Mouse (Mus musculus) liver, embryonic 13.5 days (tissue): ENCODE data around the gene Oprm1. TPM values are rescaled to one million over a fixed set of nuclear protein-coding genes. Genes with fewer than 3 reads are reported as not detected.

Experiments used
- ATAC-seq: fragments of 200-750 bp; cut with Nextera tagmentation; 2 replicates; pipeline ENCODE4 v1.8.0; 2017; ENCODE audit warnings: low read depth, mild to moderate bottlenecking, moderate number of reproducible peaks, moderate library complexity
- DNase-seq: peaks from one replicate; pipeline ENCODE4 v3.0.0; 2022
- H3K27ac ChIP-seq: fragments of 300-500 bp; sonication (generic); 2 replicates; pipeline ENCODE4 v1.5.1; 2015; ENCODE audit warnings: moderate library complexity, mild to moderate bottlenecking, inconsistent platforms
- H3K27me3 ChIP-seq: fragments of 300-500 bp; sonication (generic); 2 replicates; pipeline ENCODE4 v1.6.1; 2015; ENCODE audit warnings: mild to moderate bottlenecking, inconsistent platforms
- H3K36me3 ChIP-seq: fragments of 300-500 bp; sonication (generic); 2 replicates; pipeline ENCODE4 v1.6.1; 2015; ENCODE audit warnings: mild to moderate bottlenecking, inconsistent platforms
- H3K4me1 ChIP-seq: fragments of 300-500 bp; sonication (generic); replicated peaks from 2 replicates; pipeline ENCODE4 v1.6.1; 2015; ENCODE audit warnings: inconsistent platforms
- H3K4me2 ChIP-seq: fragments of 300-500 bp; sonication (generic); 2 replicates; pipeline ENCODE4 v1.6.1; 2015; ENCODE audit warnings: inconsistent platforms, mild to moderate bottlenecking, moderate library complexity
- H3K4me3 ChIP-seq: fragments of 300-500 bp; sonication (generic); replicated peaks from 2 replicates; pipeline ENCODE4 v1.5.1; 2015; ENCODE audit warnings: mild to moderate bottlenecking, inconsistent platforms
- H3K9ac ChIP-seq: fragments of 300-500 bp; sonication (generic); 2 replicates; pipeline ENCODE4 v1.6.1; 2015; ENCODE audit warnings: mild to moderate bottlenecking, inconsistent platforms
- H3K9me3 ChIP-seq: fragments of 300-500 bp; sonication (generic); replicated peaks from 2 replicates; pipeline ENCODE4 v1.6.1; 2016; ENCODE audit warnings: inconsistent platforms
- WGBS: fragments of 180-500 bp; shearing (Covaris S2); methylation state at CpG from one replicate; pipeline ENCODE4 v1.1.7; 2015; ENCODE audit not compliant: insufficient replicate concordance; 5-methylcytosine and 5-hydroxymethylcytosine counted together
- polyA plus RNA-seq: library from polyadenylated mRNA; unstranded; fragments of >200 nt; fragmentation: Nextera tagmentation; extraction: Ambion mirVana; gene quantifications from 2 replicates; pipeline ENCODE4 v1.2.1, GENCODE M21; 2015

Gene Oprm1
- polyA plus RNA-seq, 1 experiment from 2014 or later, result not detected

DNA sequence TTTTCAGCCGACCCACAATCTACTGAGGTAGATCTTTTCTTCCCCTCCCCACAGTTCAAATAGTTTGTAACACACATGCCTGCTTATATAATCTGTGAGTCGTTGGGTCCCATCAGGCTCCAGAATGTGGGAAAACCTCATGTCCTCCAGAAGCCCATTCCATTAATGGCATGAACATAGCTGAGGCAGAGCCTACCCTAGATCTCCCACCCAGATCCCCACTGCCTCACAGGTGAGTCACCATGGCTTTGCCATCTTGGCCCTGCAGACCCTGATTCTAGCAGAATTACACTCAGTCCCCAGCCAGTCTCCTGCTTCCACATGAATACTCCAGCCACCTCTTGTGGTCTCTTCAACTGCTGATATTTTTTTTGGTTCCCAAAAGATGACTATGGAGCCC is 317.4 kb downstream of the Oprm1 start:
- Histone ChIP-seq H3K9ac (no peak overlapping the region), H3K4me3 (no peak overlapping the region), H3K27me3 (no peaks in the 10 kb centered on the region), H3K9me3 (no peaks in the 10 kb centered on the region), H3K27ac (no peak overlapping the region), H3K4me2 (no peak overlapping the region), H3K36me3 (no peaks in the 10 kb centered on the region), H3K4me1 (no peaks in the 10 kb centered on the region)
- DNase-seq (no peak), ATAC-seq (no peak)
- WGBS, result 65% methylated on average over 2 of the region's 2 CpGs

DNA sequence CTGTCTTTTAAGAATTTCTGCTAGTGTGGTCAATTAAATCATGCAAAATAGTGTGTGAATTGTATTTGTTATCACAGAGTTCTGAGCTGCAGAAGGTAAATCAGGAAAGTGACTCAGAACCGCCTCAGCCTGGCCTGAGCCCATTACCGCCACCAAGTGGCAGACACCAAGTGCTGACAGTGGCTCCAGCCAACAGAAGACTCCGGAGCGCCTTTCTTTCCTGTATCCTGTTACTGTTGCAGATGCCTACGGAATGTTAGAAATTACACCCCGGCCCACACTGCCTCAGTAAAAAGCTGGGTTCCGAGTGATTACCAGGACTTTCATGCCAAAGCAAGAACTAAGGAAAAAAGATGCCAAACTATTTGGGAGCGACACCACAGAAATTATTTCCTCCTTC is 317.9 kb downstream of the Oprm1 start:
- no peaks in the 10 kb centered on the region for H3K27me3 ChIP-seq
- no peak overlapping the region for H3K4me3 ChIP-seq
- no peaks in the 10 kb centered on the region for H3K36me3 ChIP-seq
- 14% methylated on average over 8 of the region's 8 CpGs for WGBS
- no peaks in the 10 kb centered on the region for H3K9me3 ChIP-seq
- DNase-seq (no peak), ATAC-seq (no peak)
- no peak overlapping the region for H3K9ac ChIP-seq
- H3K4me2 ChIP-seq, result no peak overlapping the region
- no peaks in the 10 kb centered on the region for H3K4me1 ChIP-seq
- H3K27ac ChIP-seq, result no peak overlapping the region

DNA sequence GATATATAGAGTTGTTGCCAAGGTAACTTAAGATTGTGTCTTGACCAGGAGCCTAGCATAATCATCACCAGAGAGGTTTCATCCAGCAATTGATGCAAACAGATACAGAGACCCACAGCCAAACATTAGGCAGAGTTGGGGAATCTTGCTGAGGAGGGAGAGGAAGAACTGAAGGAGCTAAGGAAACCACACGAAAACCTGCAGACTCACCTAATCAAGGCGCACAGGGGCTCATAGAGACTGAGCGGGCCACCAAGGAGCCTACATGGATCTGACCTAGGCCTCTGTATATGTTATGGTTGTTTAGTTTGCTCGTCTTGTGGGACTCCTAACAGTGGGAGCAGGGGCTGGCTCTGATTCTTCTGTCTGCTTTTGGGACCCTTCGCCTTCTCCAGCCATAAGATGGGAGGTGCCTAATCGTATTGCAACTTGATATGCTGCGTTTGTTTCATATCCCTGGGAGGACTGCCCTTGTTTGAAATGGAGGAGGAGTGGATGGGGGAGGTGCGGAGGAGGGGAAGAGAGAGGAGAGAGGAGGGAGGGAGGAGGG is 318.4 kb downstream of the Oprm1 start:
- H3K4me2 ChIP-seq, result no peak overlapping the region
- no peaks in the 10 kb centered on the region for H3K36me3 ChIP-seq
- ATAC-seq (no peak), DNase-seq (no peak)
- H3K4me3 ChIP-seq, result no peak overlapping the region
- no peak overlapping the region for H3K9ac ChIP-seq
- H3K27me3 ChIP-seq, result no peaks in the 10 kb centered on the region
- H3K27ac ChIP-seq, result no peak overlapping the region
- no peaks in the 10 kb centered on the region for H3K9me3 ChIP-seq
- H3K4me1 ChIP-seq, result no peaks in the 10 kb centered on the region
- WGBS, result 45% methylated on average over 7 of the region's 8 CpGs

DNA sequence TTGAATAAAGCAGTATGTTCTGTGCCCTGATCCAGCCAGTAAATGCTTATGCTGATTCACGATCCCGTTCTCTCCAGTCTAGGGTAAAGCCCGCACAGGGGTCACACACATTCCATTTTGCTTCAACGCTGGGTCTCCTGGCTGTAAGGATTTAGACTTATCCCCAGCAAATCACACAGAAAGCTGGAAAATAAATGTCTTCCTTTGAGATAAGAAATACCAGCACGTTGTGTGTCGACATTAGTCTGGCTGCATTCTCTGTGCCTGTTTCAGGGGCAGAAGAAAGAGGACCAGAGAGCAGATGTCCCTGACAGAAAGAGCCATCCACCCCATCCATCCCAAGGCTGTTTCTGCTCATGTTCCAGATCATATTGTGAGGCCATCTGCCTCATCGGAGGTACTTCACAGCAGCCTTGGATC is 319.1 kb downstream of the Oprm1 start:
- WGBS, result 63% methylated on average over 7 of the region's 7 CpGs
- no peak for ATAC-seq
- H3K4me1 ChIP-seq, result no peaks in the 10 kb centered on the region
- H3K9ac ChIP-seq, result no peak overlapping the region
- no peak for DNase-seq
- no peak overlapping the region for H3K27ac ChIP-seq
- H3K4me3 ChIP-seq, result no peak overlapping the region
- H3K9me3 ChIP-seq, result no peaks in the 10 kb centered on the region
- H3K4me2 ChIP-seq, result no peak overlapping the region
- H3K36me3 ChIP-seq, result no peaks in the 10 kb centered on the region
- H3K27me3 ChIP-seq, result no peaks in the 10 kb centered on the region

DNA sequence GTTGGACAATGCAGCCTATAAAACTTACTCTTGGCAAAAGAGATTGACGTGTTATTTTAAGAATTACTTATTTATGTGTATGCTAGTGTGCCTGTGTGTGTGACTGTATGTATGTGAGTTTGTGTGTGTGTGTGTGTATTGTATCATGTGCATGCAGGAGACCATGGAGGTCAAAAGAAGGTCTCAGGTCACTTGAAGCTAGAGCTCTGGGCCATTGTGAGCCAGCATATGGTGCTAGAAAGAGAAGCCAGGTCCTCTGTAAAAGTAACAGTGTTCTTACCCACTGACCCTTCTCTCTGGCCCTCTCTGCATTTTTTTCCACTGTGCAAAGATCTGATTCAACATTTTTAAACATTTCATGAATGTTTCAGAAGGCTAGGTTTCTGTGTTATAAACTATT is 319.7 kb downstream of the Oprm1 start:
- no peaks in the 10 kb centered on the region for H3K27me3 ChIP-seq
- H3K4me3 ChIP-seq, result no peak overlapping the region
- no peak overlapping the region for H3K27ac ChIP-seq
- DNase-seq (no peak), ATAC-seq (no peak)
- H3K9me3 ChIP-seq, result no peaks in the 10 kb centered on the region
- no peak overlapping the region for H3K4me2 ChIP-seq
- 74% methylated on average over 1 of the region's 1 CpGs for WGBS
- H3K9ac ChIP-seq, result no peak overlapping the region
- H3K36me3 ChIP-seq, result no peaks in the 10 kb centered on the region
- H3K4me1 ChIP-seq, result no peaks in the 10 kb centered on the region

Other genes with a start within 250 kb of the Oprm1 start
- not detected in 2 replicates for gene Gm10945, start 3.3 kb downstream of the Oprm1 start, polyA plus RNA-seq